In the genomic region with DNA sequence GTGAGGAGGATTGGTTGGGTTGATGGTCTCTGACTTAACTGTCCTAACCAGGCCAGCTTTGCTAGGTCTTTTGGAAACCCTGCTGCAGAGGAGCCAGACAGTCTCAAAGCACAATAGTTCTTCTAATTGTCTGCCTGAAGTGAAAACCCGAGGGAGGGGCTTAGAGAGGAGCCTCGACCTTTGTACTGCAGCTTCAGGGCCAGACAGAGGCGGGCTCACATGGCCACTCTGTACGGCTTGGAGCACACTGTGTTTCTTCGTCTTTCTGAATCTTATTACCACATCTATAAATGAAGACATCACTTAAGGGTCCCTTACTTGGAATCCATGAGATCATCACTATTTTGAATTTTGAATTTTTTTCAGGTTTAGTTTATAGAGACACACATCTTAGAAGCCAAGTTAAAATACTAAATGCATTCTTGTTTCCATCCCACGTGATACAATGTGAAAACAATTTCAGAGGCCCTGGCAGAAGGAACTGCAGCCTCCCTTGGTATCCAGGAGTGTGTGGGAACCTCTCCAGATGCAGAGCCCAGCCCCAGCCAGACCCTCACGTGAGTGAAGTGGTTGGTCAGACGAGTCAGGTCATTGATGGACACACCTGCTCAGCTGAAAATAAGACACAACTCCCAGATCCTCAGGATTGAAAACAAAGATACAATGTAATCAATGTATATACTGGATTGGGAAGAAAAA, we compare ENCODE assay signal across 24 mouse cellular contexts. TPM values are rescaled to one million over a fixed set of nuclear protein-coding genes. Genes with fewer than 3 reads are reported as not detected.
DNase-seq lines count a peak whose midpoint lies in the region; ATAC-seq and TF ChIP-seq lines count a peak whose summit lies in the region.
"Had no signal": no experiment of that assay in that cellular context is flagged by ENCODE, and none has a peak within 500 bp of the region (broad histone marks: within the 10 kb centered on the region; RNA-seq: fewer than 3 reads in every experiment).

No protein-coding gene starts in this region.

- H3K27me3 ChIP-seq in liver, adult 2 months (ENCODE audit: control insufficient read depth, insufficient read depth, low read length), result no peaks in the 10 kb centered on the region
- no peaks in the 10 kb centered on the region for H3K27me3 ChIP-seq in liver, embryonic 11.5 days (replicated peaks; ENCODE audit: control insufficient read depth, insufficient read depth, low read length)
- no peaks in the 10 kb centered on the region for H3K27me3 ChIP-seq in intestine, embryonic 14.5 days (replicated peaks; ENCODE audit: control insufficient read depth, insufficient read depth, low read length)
- H3K27me3 ChIP-seq in liver, postnatal 0 days (ENCODE audit: insufficient read depth, low read length), result no peaks in the 10 kb centered on the region
- no peaks in the 10 kb centered on the region for H3K27me3 ChIP-seq in heart, embryonic 11.5 days (ENCODE audit: control insufficient read depth, insufficient read depth, low read length)
- H3K27me3 ChIP-seq: embryonic facial prominence, embryonic 13.5 days; limb, embryonic 15.5 days had no signal

- no peak overlapping the region; the same call in 1 of the 2 replicates for H3K27ac ChIP-seq in liver, adult 2 months (replicated peaks; ENCODE audit: insufficient read depth, low read depth, low read length)
- H3K27ac ChIP-seq in liver, embryonic 11.5 days (ENCODE audit: low read depth, low read length), result no peak overlapping the region
- H3K27ac ChIP-seq in intestine, embryonic 14.5 days (ENCODE audit: low read depth), result no peak overlapping the region
- H3K27ac ChIP-seq in liver, postnatal 0 days (ENCODE audit: low read depth), result no peak overlapping the region
- H3K27ac ChIP-seq in heart, embryonic 11.5 days (ENCODE audit: low read depth, low read length), result no peak overlapping the region
- H3K27ac ChIP-seq: embryonic facial prominence, embryonic 13.5 days; hindbrain, postnatal 0 days; limb, embryonic 15.5 days; macrophage; midbrain, embryonic 10.5 days had no signal

- H3K4me3 ChIP-seq in liver, adult 2 months (ENCODE audit: insufficient read depth, low read depth, low read length), result no peak overlapping the region
- H3K4me3 ChIP-seq in liver, embryonic 11.5 days (ENCODE audit: low read depth, low read length), result no peak overlapping the region
- no peak overlapping the region for H3K4me3 ChIP-seq in intestine, embryonic 14.5 days (ENCODE audit: low read depth, low read length)
- no peak overlapping the region for H3K4me3 ChIP-seq in liver, postnatal 0 days (ENCODE audit: low read depth, low read length)
- H3K4me3 ChIP-seq in heart, embryonic 11.5 days (ENCODE audit: low read depth, low read length), result no peak overlapping the region
- H3K4me3 ChIP-seq: embryonic facial prominence, embryonic 13.5 days; limb, embryonic 15.5 days; midbrain, embryonic 10.5 days had no signal

- H3K4me1 ChIP-seq in liver, adult 2 months (ENCODE audit: control insufficient read depth, insufficient read depth, low read length), result peaks cover 5% of the 10 kb centered on the region
- peaks cover 5% of the 10 kb centered on the region; the same call in 1 of the 2 replicates for H3K4me1 ChIP-seq in liver, embryonic 11.5 days (replicated peaks; ENCODE audit: control insufficient read depth, insufficient read depth, low read length)
- H3K4me1 ChIP-seq in intestine, embryonic 14.5 days (replicated peaks; ENCODE audit: control insufficient read depth, insufficient read depth, low read length), result no peaks in the 10 kb centered on the region
- H3K4me1 ChIP-seq in liver, postnatal 0 days (ENCODE audit: insufficient read depth), result peaks cover 5% of the 10 kb centered on the region; the same call in 1 of the 2 replicates
- no peaks in the 10 kb centered on the region for H3K4me1 ChIP-seq in heart, embryonic 11.5 days (ENCODE audit: control insufficient read depth, insufficient read depth, low read length)
- H3K4me1 ChIP-seq: embryonic facial prominence, embryonic 13.5 days; limb, embryonic 15.5 days had no signal

- TF ChIP-seq POLR2A in liver, adult 2 months (IDR thresholded peaks at IDR 0.05; ENCODE audit: extremely low read depth, insufficient read depth, low read length), result no peak

- no peaks in the 10 kb centered on the region for H3K36me3 ChIP-seq in liver, adult 2 months (ENCODE audit: control insufficient read depth, insufficient read depth, low read length)
- no peaks in the 10 kb centered on the region for H3K36me3 ChIP-seq in liver, embryonic 11.5 days (ENCODE audit: control insufficient read depth, insufficient read depth, low read length)
- no peaks in the 10 kb centered on the region for H3K36me3 ChIP-seq in intestine, embryonic 14.5 days (ENCODE audit: control insufficient read depth, insufficient read depth, low read length)
- no peaks in the 10 kb centered on the region for H3K36me3 ChIP-seq in liver, postnatal 0 days (replicated peaks; ENCODE audit: insufficient read depth, low read length)
- H3K36me3 ChIP-seq in heart, embryonic 11.5 days (ENCODE audit: control insufficient read depth, insufficient read depth, low read length), result no peaks in the 10 kb centered on the region
- H3K36me3 ChIP-seq: embryonic facial prominence, embryonic 13.5 days; limb, embryonic 15.5 days; midbrain, embryonic 10.5 days had no signal

- H3K4me2 ChIP-seq in liver, embryonic 11.5 days, result no peak overlapping the region
- H3K4me2 ChIP-seq in intestine, embryonic 14.5 days (ENCODE audit: low read length), result no peak overlapping the region
- no peak overlapping the region for H3K4me2 ChIP-seq in liver, postnatal 0 days (ENCODE audit: low read depth, low read length)
- no peak overlapping the region for H3K4me2 ChIP-seq in heart, embryonic 11.5 days
- H3K4me2 ChIP-seq: embryonic facial prominence, embryonic 13.5 days; limb, embryonic 15.5 days had no signal

- no peak overlapping the region for H3K9ac ChIP-seq in liver, adult 2 months (ENCODE audit: low read depth, low read length)
- H3K9ac ChIP-seq in liver, embryonic 11.5 days (ENCODE audit: low read depth, low read length), result no peak overlapping the region
- no peak overlapping the region for H3K9ac ChIP-seq in intestine, embryonic 14.5 days (ENCODE audit: low read length)
- no peak overlapping the region for H3K9ac ChIP-seq in liver, postnatal 0 days (replicated peaks)
- H3K9ac ChIP-seq in heart, embryonic 11.5 days (ENCODE audit: low read depth, low read length), result no peak overlapping the region
- H3K9ac ChIP-seq: embryonic facial prominence, embryonic 13.5 days; limb, embryonic 15.5 days had no signal

- no peaks in the 10 kb centered on the region for H3K79me2 ChIP-seq in liver, adult 2 months (ENCODE audit: control insufficient read depth, insufficient read depth, low read length)

- H3K9me3 ChIP-seq in liver, embryonic 11.5 days (ENCODE audit: control insufficient read depth, low read length), result no peaks in the 10 kb centered on the region
- H3K9me3 ChIP-seq in intestine, embryonic 14.5 days (ENCODE audit: control insufficient read depth, low read length), result no peaks in the 10 kb centered on the region
- no peaks in the 10 kb centered on the region for H3K9me3 ChIP-seq in liver, postnatal 0 days (ENCODE audit: low read length)
- H3K9me3 ChIP-seq in heart, embryonic 11.5 days (replicated peaks; ENCODE audit: control insufficient read depth, low read length), result no peaks in the 10 kb centered on the region
- H3K9me3 ChIP-seq: embryonic facial prominence, embryonic 13.5 days; limb, embryonic 15.5 days; midbrain, embryonic 10.5 days had no signal

- no peak for TF ChIP-seq CTCF in liver, adult 2 months (IDR thresholded peaks at IDR 0.05; ENCODE audit: low read depth, low read length)
- TF ChIP-seq CTCF in liver, postnatal 0 days (IDR thresholded peaks at IDR 0.05; ENCODE audit: low read depth), result no peak

- no peak for ATAC-seq in liver, embryonic 11.5 days (replicated peaks; ENCODE audit: low FRiP score)
- no peak for ATAC-seq in intestine, embryonic 14.5 days (replicated peaks; ENCODE audit: low FRiP score, low TSS enrichment, low read depth)
- 0 out of 2 replicates have a peak, but pooled peaks have one; percentile 27 for ATAC-seq in liver, postnatal 0 days
- ATAC-seq in heart, embryonic 11.5 days (replicated peaks; ENCODE audit: insufficient number of reproducible peaks, low FRiP score, low TSS enrichment), result no peak
- ATAC-seq: forebrain, embryonic 14.5 days; hindbrain, postnatal 0 days had no signal

- WGBS in liver, adult 2 months, result 26% methylated on average over 8 of the region's 8 CpGs
- WGBS in liver, embryonic 11.5 days, result 52% methylated on average over 8 of the region's 8 CpGs
- 49% methylated on average over 8 of the region's 8 CpGs for WGBS in intestine, embryonic 14.5 days
- WGBS in liver, postnatal 0 days (ENCODE audit: insufficient replicate concordance), result 44% methylated on average over 8 of the region's 8 CpGs
- WGBS in heart, embryonic 11.5 days (ENCODE audit: insufficient replicate concordance), result 50% methylated on average over 8 of the region's 8 CpGs

- DNase-seq in liver, adult 2 months (ENCODE audit: extremely low read depth, low read depth, low spot score), result peak; percentile 69
- DNase-seq in liver, embryonic 11.5 days (ENCODE audit: low spot score), result no peak
- DNase-seq in intestine, embryonic 14.5 days (ENCODE audit: low spot score), result peak; percentile 46
- peak; percentile 32 to 36 for DNase-seq in kidney, adult 8-10 months
- DNase-seq in liver, postnatal 0 days, result no peak
- no peak for DNase-seq in retina, postnatal 1 day
- DNase-seq: cerebellum, adult 18-20 months; gastrocnemius, postnatal 10 days; heart, adult 18-20 months; heart, postnatal 36 days; thymus, postnatal 4 days had no signal

- TF ChIP-seq EP300 in liver, postnatal 0 days (IDR thresholded peaks at IDR 0.05; ENCODE audit: low read depth), result no peak

RNA-seq across cellular contexts. Expression of a gene that starts 40.7 kb away (rescaled TPM):
- total RNA-seq in liver, adult 2 months (2014; rRNA removed), result not detected in 2 replicates
- not detected in 2 replicates for polyA plus RNA-seq in liver, adult 2 months (2012; rRNA removed)
- not detected in 2 replicates for polyA plus RNA-seq in liver, embryonic 11.5 days (2014; fragmentation: Nextera tagmentation; extraction: Ambion mirVana)
- not detected in 2 replicates for polyA plus RNA-seq in intestine, embryonic 14.5 days (2014; fragmentation: Nextera tagmentation; extraction: Ambion mirVana)
- not detected in 2 replicates for polyA plus RNA-seq in liver, postnatal 0 days (2015; fragmentation: Nextera tagmentation; extraction: Ambion mirVana)
- not detected in 2 replicates for polyA plus RNA-seq in heart, embryonic 11.5 days (2014; fragmentation: Nextera tagmentation; extraction: Ambion mirVana)
- total RNA-seq: gastrocnemius, postnatal 10 days; heart, adult 18-20 months; heart, postnatal 36 days; hindbrain, postnatal 0 days; layer of hippocampus, adult 18-20 months; left cerebral cortex, postnatal 25 days had no signal
- polyA plus RNA-seq: C2C12; embryonic facial prominence, embryonic 13.5 days; forebrain, embryonic 14.5 days; heart, embryonic 14.5 days; hindbrain, postnatal 0 days; limb, embryonic 15.5 days; lung, embryonic 16.5 days; macrophage; midbrain, embryonic 10.5 days; neural tube, embryonic 11.5 days had no signal

Comparison
In these comparisons a context has a peak if more than half of its experiments do, and no peak if none do; other contexts are left out.
1. DNase-seq: peak in liver, adult 2 months (single experiment), intestine, embryonic 14.5 days (single experiment) and kidney, adult 8-10 months (2 of 2); none in liver, embryonic 11.5 days (single experiment), liver, postnatal 0 days (single experiment) and retina, postnatal 1 day (single experiment).